Mouse (Mus musculus): ENCODE results near the gene Mpst. TPM values are rescaled to one million over a fixed set of nuclear protein-coding genes. Genes with fewer than 3 reads are reported as not detected.

Gene Mpst
- polyA plus RNA-seq, 1 experiment from 2014 or later: 4.4 TPM

GRCm38 (mm10) chr15:78457193-78457592 is 51.0 kb downstream of the Mpst start:
- no peak for ATAC-seq (ENCODE audit: insufficient number of reproducible peaks, insufficient read depth, low FRiP score, low read depth)
- 78% methylated on average over 10 of the region's 10 CpGs for WGBS

GRCm38 (mm10) chr15:78462981-78463380 is 56.8 kb downstream of the Mpst start:
- no peaks in the 10 kb centered on the region for H3K27me3 ChIP-seq (ENCODE audit: control insufficient read depth, insufficient read depth, low read length)
- WGBS: 43% methylated on average over 2 of the region's 2 CpGs
- no peak overlapping the region for H3K9ac ChIP-seq (replicated peaks; ENCODE audit: low read depth, low read length)
- no peak for ATAC-seq (ENCODE audit: insufficient number of reproducible peaks, insufficient read depth, low FRiP score, low read depth)
- no peak overlapping the region for H3K4me3 ChIP-seq (ENCODE audit: low read depth, low read length)
- no peak overlapping the region for H3K4me2 ChIP-seq (replicated peaks; ENCODE audit: low read depth, low read length)
- H3K27ac ChIP-seq (ENCODE audit: low read length): no peak overlapping the region
- H3K9me3 ChIP-seq (ENCODE audit: control insufficient read depth, low read depth, low read length): no peaks in the 10 kb centered on the region
- H3K4me1 ChIP-seq (ENCODE audit: control insufficient read depth, insufficient read depth, low read length): no peaks in the 10 kb centered on the region
- H3K36me3 ChIP-seq (ENCODE audit: control insufficient read depth, insufficient read depth, low read length): no peaks in the 10 kb centered on the region

More at GRCm38 (mm10) chr15:78457193-78457592, 51.0 kb downstream of the Mpst start:
- no peak overlapping the region for H3K9ac ChIP-seq (replicated peaks; ENCODE audit: low read depth, low read length)
- no peak overlapping the region for H3K4me3 ChIP-seq (ENCODE audit: low read depth, low read length)
- no peaks in the 10 kb centered on the region for H3K36me3 ChIP-seq (ENCODE audit: control insufficient read depth, insufficient read depth, low read length)
- no peak overlapping the region for H3K4me2 ChIP-seq (replicated peaks; ENCODE audit: low read depth, low read length)
- H3K4me1 ChIP-seq (ENCODE audit: control insufficient read depth, insufficient read depth, low read length): no peaks in the 10 kb centered on the region
- H3K27ac ChIP-seq (ENCODE audit: low read length): no peak overlapping the region
- H3K9me3 ChIP-seq (ENCODE audit: control insufficient read depth, low read depth, low read length): no peaks in the 10 kb centered on the region
- H3K27me3 ChIP-seq (ENCODE audit: control insufficient read depth, insufficient read depth, low read length): no peaks in the 10 kb centered on the region

Other genes starting within 250 kb of the Mpst start
- 85.6 and 97.3 TPM in 2 replicates for gene Ift27, start 232.3 kb upstream of the Mpst start, polyA plus RNA-seq (2014; fragmentation: Nextera tagmentation; extraction: Ambion mirVana)
- gene Pvalb, start 200.0 kb upstream of the Mpst start, polyA plus RNA-seq (2014; fragmentation: Nextera tagmentation; extraction: Ambion mirVana): not detected in 2 replicates
- 3.2 and 5.0 TPM in 2 replicates for gene Ncf4, start 161.6 kb upstream of the Mpst start, polyA plus RNA-seq (2014; fragmentation: Nextera tagmentation; extraction: Ambion mirVana)
- gene Csf2rb2, start 100.7 kb upstream of the Mpst start, polyA plus RNA-seq (2014; fragmentation: Nextera tagmentation; extraction: Ambion mirVana): 0.19 and 0.42 TPM in 2 replicates
- gene Csf2rb, start 80.7 kb upstream of the Mpst start, polyA plus RNA-seq (2014; fragmentation: Nextera tagmentation; extraction: Ambion mirVana): 1.6 and 2.3 TPM in 2 replicates
- not detected in 2 replicates for gene Tex33, start 10.5 kb upstream of the Mpst start, polyA plus RNA-seq (2014; fragmentation: Nextera tagmentation; extraction: Ambion mirVana)
- 38.6 and 44.6 TPM in 2 replicates for gene Tst, start 509 bp upstream of the Mpst start, polyA plus RNA-seq (2014; fragmentation: Nextera tagmentation; extraction: Ambion mirVana)
- gene Kctd17, start 22.1 kb downstream of the Mpst start, polyA plus RNA-seq (2014; fragmentation: Nextera tagmentation; extraction: Ambion mirVana): 38.9 and 39.4 TPM in 2 replicates
- 0.50 and 0.52 TPM in 2 replicates for gene Tmprss6, start 62.2 kb downstream of the Mpst start, polyA plus RNA-seq (2014; fragmentation: Nextera tagmentation; extraction: Ambion mirVana)
- gene Il2rb, start 88.9 kb downstream of the Mpst start, polyA plus RNA-seq (2014; fragmentation: Nextera tagmentation; extraction: Ambion mirVana): 0.34 and 0.41 TPM in 2 replicates
- gene C1qtnf6, start 125.0 kb downstream of the Mpst start, polyA plus RNA-seq (2014; fragmentation: Nextera tagmentation; extraction: Ambion mirVana): 38.8 and 42.0 TPM in 2 replicates
- gene Sstr3, start 138.3 kb downstream of the Mpst start, polyA plus RNA-seq (2014; fragmentation: Nextera tagmentation; extraction: Ambion mirVana): 0.12 TPM in 1 of 2 replicates, not detected in the other
- gene Rac2, start 166.4 kb downstream of the Mpst start, polyA plus RNA-seq (2014; fragmentation: Nextera tagmentation; extraction: Ambion mirVana): 9.4 and 15.9 TPM in 2 replicates
- 4.0 and 5.9 TPM in 2 replicates for gene Cyth4, start 190.6 kb downstream of the Mpst start, polyA plus RNA-seq (2014; fragmentation: Nextera tagmentation; extraction: Ambion mirVana)

Measured in stomach, embryonic 14.5 days (tissue).